Mouse (Mus musculus): ENCODE measurements around the gene Gstt4. TPM values are rescaled to one million over a fixed set of nuclear protein-coding genes. Genes with fewer than 3 reads are reported as not detected.

Gstt4 gene
- polyA plus RNA-seq, 1 experiment from 2014 or later, result not detected

DNA sequence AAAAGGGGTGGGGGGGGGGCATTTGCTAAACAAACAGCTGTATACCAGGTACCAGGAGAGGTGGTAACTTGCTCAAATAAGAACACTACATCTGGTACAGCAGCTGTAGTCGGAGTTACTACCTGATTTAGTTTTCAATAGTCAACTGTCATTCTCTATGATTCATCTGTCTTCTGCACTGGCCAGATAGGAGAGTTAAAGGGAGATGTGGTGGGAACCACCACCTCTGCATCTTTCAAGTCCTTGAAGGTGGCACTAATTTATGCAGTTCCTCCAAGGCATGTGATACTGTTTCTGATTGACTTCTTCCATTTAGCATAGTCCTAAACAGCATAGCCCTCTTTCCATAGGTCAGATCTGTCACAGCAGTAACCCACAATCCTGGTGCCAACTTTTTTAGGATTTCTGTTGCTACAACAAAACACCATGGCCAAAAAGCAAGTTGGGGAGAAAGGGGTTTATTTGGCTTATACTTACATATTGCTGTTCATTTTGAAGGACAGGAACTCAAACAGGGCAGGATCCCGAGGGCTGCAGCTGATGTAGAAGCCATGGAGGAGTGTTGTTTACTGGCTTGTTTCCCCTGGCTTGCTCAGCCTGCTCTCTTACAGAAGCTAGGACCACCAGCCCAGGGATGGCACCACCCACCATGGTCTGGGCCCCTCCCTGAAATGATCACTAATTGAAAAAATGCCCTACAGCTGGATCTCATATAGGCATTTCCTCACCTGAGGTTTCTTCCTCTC lies 7.4 kb upstream of the Gstt4 start:
- no peak overlapping the region for H3K27ac ChIP-seq (replicated peaks in 1 of 2; ENCODE audit: control insufficient read depth in 1 of 2, insufficient read depth in 1 of 2, low read depth in 2 of 2, low read length in 2 of 2)
- no peak for ATAC-seq (ENCODE audit: insufficient number of reproducible peaks, insufficient read depth, low FRiP score, low read depth)
- H3K27me3 ChIP-seq (ENCODE audit: control insufficient read depth, insufficient read depth, low read length), result peaks cover 7% of the 10 kb centered on the region; the same call in 1 of the 2 replicates
- H3K4me2 ChIP-seq (ENCODE audit: low read length), result no peak overlapping the region
- 66% methylated on average over 2 of the region's 2 CpGs for WGBS
- H3K4me3 ChIP-seq (ENCODE audit: control insufficient read depth in 1 of 2, insufficient read depth in 1 of 2, low read depth in 1 of 2, low read length in 2 of 2), result no peak overlapping the region
- no peaks in the 10 kb centered on the region for H3K9me3 ChIP-seq (ENCODE audit: control insufficient read depth, low read length)
- no peak overlapping the region for H3K9ac ChIP-seq (ENCODE audit: low read length)
- no peaks in the 10 kb centered on the region for H3K36me3 ChIP-seq (ENCODE audit: control insufficient read depth, insufficient read depth, low read length)
- peaks cover 4% of the 10 kb centered on the region in 2 experiments; a peak in 2 of 4 replicates for H3K4me1 ChIP-seq (ENCODE audit: control insufficient read depth in 2 of 2, insufficient read depth in 2 of 2, low read length in 2 of 2)

DNA sequence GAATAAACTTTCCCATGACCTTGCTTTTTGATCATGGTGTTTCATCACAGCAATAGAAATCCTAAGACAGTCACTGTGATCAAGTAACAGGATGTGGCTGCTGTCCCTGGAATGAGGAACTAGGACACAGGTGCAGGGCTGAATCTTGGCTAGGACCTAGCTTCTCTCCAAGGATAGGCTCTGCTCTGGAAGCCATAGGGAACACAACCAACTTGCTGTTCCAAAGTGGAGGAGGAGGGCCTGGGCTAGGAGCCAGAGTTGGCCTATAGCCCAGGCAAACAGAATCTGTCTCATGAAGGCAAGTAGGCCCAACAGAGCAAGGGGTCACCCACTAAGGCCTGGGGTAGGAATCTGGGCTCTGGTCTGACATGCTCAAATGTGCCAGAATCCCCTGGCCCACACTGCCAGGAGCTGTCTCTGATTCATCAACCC lies 6.2 kb upstream of the Gstt4 start:
- Histone ChIP-seq H3K27ac (replicated peaks in 1 of 2; ENCODE audit: control insufficient read depth in 1 of 2, insufficient read depth in 1 of 2, low read depth in 2 of 2, low read length in 2 of 2) (no peak overlapping the region), H3K9me3 (ENCODE audit: control insufficient read depth, low read length) (0 out of 2 replicates have a peak, but pooled peaks cover under 1% of the 10 kb centered on the region), H3K4me1 (ENCODE audit: control insufficient read depth in 2 of 2, insufficient read depth in 2 of 2, low read length in 2 of 2) (peaks cover 0 to 3% of the 10 kb centered on the region in 2 experiments; a peak in 1 of 4 replicates), H3K36me3 (ENCODE audit: control insufficient read depth, insufficient read depth, low read length) (no peaks in the 10 kb centered on the region), H3K9ac (ENCODE audit: low read length) (no peak overlapping the region), H3K4me3 (ENCODE audit: control insufficient read depth in 1 of 2, insufficient read depth in 1 of 2, low read depth in 1 of 2, low read length in 2 of 2) (no peak overlapping the region), H3K4me2 (ENCODE audit: low read length) (no peak overlapping the region), H3K27me3 (ENCODE audit: control insufficient read depth, insufficient read depth, low read length) (peaks cover 7% of the 10 kb centered on the region; the same call in 1 of the 2 replicates)
- ATAC-seq (ENCODE audit: insufficient number of reproducible peaks, insufficient read depth, low FRiP score, low read depth), result no peak

DNA sequence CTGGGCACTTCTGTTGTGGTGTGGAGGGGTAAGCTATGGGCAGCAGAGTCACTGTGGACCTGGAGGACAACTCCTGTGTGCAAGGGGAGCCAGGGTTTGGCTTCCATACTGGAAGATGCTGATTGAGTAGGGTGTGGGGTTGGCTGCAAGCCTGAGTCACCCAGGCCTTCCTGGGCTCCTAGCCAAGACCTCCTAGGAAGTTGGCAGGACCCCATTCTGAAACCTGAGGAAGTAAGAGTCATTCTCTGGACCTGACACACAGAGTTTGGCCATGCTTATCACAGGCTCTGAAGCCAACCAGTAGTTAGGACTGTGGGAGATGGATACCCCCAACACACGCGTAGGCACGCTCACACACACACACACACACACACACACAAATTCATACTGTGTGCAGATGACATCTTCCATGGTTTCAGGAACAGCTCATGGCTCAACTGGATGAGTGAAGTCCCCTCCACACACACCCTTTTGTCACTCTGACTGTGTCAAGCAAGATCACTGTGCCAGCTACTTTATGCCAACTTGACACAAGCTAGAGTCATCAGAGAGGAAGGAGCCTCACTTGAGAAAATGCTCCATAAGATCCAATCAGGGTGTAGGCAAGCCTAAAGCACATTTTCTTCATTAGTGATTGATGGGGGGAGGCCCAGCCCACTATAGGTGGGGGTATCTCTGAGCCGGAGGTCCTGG lies 5.5 kb upstream of the Gstt4 start:
- ATAC-seq (ENCODE audit: insufficient number of reproducible peaks, insufficient read depth, low FRiP score, low read depth), result 0 out of 2 replicates have a peak, but pooled peaks have one; percentile 26
- no peak overlapping the region for H3K27ac ChIP-seq (replicated peaks in 1 of 2; ENCODE audit: control insufficient read depth in 1 of 2, insufficient read depth in 1 of 2, low read depth in 2 of 2, low read length in 2 of 2)
- WGBS, result 87% methylated on average over 4 of the region's 4 CpGs

DNA sequence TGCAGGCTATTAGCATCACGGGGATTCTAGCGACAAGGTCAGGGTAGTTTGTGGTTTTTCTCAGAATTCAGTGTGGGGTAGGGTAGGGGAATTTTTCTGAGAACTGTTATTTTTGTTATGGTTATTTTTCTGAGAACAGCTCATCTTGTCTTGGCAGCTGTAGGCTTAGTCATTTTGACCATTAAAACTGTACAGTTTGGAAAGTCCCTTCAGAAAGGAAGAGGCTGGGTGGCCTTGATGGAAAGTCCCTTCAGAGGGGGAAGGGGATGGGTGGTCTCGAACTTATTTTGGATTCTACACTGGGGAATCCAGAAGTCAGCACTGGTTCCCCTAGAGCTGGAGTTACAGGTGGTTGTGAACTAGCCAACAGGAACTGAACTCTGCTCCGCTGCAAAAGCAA lies 2.2 kb upstream of the Gstt4 start:
- H3K4me3 ChIP-seq (ENCODE audit: control insufficient read depth in 1 of 2, insufficient read depth in 1 of 2, low read depth in 1 of 2, low read length in 2 of 2), result no peak overlapping the region
- no peaks in the 10 kb centered on the region for H3K27me3 ChIP-seq (ENCODE audit: control insufficient read depth, insufficient read depth, low read length)
- H3K4me2 ChIP-seq (ENCODE audit: low read length), result no peak overlapping the region
- 78% methylated on average over 4 of the region's 4 CpGs for WGBS
- H3K27ac ChIP-seq (replicated peaks in 1 of 2; ENCODE audit: control insufficient read depth in 1 of 2, insufficient read depth in 1 of 2, low read depth in 2 of 2, low read length in 2 of 2), result no peak overlapping the region
- H3K9ac ChIP-seq (ENCODE audit: low read length), result no peak overlapping the region
- no peak for ATAC-seq (ENCODE audit: insufficient number of reproducible peaks, insufficient read depth, low FRiP score, low read depth)
- H3K9me3 ChIP-seq (ENCODE audit: control insufficient read depth, low read length), result 0 out of 2 replicates have a peak, but pooled peaks cover 2% of the 10 kb centered on the region
- H3K36me3 ChIP-seq (ENCODE audit: control insufficient read depth, insufficient read depth, low read length), result no peaks in the 10 kb centered on the region
- H3K4me1 ChIP-seq (ENCODE audit: control insufficient read depth in 2 of 2, insufficient read depth in 2 of 2, low read length in 2 of 2), result no peaks in the 10 kb centered on the region

More for the DNA sequence above, 5.5 kb upstream of the Gstt4 start:
- Histone ChIP-seq H3K4me2 (ENCODE audit: low read length) (no peak overlapping the region), H3K9me3 (ENCODE audit: control insufficient read depth, low read length) (0 out of 2 replicates have a peak, but pooled peaks cover 2% of the 10 kb centered on the region), H3K36me3 (ENCODE audit: control insufficient read depth, insufficient read depth, low read length) (no peaks in the 10 kb centered on the region), H3K27me3 (ENCODE audit: control insufficient read depth, insufficient read depth, low read length) (peaks cover 5% of the 10 kb centered on the region; the same call in 1 of the 2 replicates), H3K4me1 (ENCODE audit: control insufficient read depth in 2 of 2, insufficient read depth in 2 of 2, low read length in 2 of 2) (no peaks in the 10 kb centered on the region), H3K4me3 (ENCODE audit: control insufficient read depth in 1 of 2, insufficient read depth in 1 of 2, low read depth in 1 of 2, low read length in 2 of 2) (no peak overlapping the region), H3K9ac (ENCODE audit: low read length) (no peak overlapping the region)

DNA sequence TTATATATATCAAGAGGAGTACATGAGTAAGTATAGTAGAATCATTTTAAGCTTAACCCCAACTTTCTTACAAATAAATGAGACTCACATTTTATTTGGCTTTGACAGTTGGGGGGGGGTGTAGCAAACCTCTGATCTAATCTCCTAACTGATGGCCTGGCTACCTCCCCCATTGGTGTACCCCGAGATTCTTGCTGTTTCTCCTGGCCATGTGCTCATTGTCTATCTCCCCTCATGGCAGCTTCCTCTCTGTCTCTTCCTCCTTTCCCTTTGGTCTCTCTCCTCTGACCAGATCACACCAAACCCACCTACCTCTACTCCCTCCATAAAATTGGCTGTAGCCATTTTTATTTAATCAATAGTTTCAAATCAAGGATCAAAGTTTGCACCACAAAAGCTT lies 1.4 kb upstream of the Gstt4 start:
- no peaks in the 10 kb centered on the region for H3K36me3 ChIP-seq (ENCODE audit: control insufficient read depth, insufficient read depth, low read length)
- no peaks in the 10 kb centered on the region for H3K4me1 ChIP-seq (ENCODE audit: control insufficient read depth in 2 of 2, insufficient read depth in 2 of 2, low read length in 2 of 2)
- 0 out of 2 replicates have a peak, but pooled peaks cover 2% of the 10 kb centered on the region for H3K9me3 ChIP-seq (ENCODE audit: control insufficient read depth, low read length)
- WGBS, result 83% methylated on average over 1 of the region's 1 CpGs
- H3K4me2 ChIP-seq (ENCODE audit: low read length), result no peak overlapping the region
- H3K4me3 ChIP-seq (ENCODE audit: control insufficient read depth in 1 of 2, insufficient read depth in 1 of 2, low read depth in 1 of 2, low read length in 2 of 2), result no peak overlapping the region
- no peak overlapping the region for H3K9ac ChIP-seq (ENCODE audit: low read length)
- no peak overlapping the region for H3K27ac ChIP-seq (replicated peaks in 1 of 2; ENCODE audit: control insufficient read depth in 1 of 2, insufficient read depth in 1 of 2, low read depth in 2 of 2, low read length in 2 of 2)
- no peak for ATAC-seq (ENCODE audit: insufficient number of reproducible peaks, insufficient read depth, low FRiP score, low read depth)
- H3K27me3 ChIP-seq (ENCODE audit: control insufficient read depth, insufficient read depth, low read length), result no peaks in the 10 kb centered on the region

DNA sequence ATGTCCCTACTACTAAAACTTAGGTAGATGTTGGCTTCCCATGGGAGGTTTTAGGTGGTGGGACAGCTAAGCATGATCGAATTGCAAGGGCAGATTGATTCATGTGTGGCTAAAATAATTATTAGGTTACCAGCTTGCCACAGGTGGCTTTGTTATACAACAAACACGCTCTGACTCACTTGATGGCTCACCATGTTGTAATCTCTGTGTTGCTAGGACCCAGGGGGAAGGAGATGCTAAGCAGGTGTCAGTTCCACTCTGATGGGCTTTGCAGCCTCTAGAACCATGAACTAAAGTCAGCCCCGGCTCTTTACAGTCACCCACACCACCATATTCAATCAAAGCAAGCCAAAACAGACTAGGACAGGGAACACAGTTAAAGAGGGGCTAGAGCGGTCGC lies 2.5 kb downstream of the Gstt4 start:
- 84% methylated on average over 5 of the region's 5 CpGs for WGBS
- Histone ChIP-seq H3K9ac (ENCODE audit: low read length) (no peak overlapping the region), H3K4me1 (ENCODE audit: control insufficient read depth in 2 of 2, insufficient read depth in 2 of 2, low read length in 2 of 2) (no peaks in the 10 kb centered on the region), H3K9me3 (ENCODE audit: control insufficient read depth, low read length) (0 out of 2 replicates have a peak, but pooled peaks cover 2% of the 10 kb centered on the region), H3K27ac (replicated peaks in 1 of 2; ENCODE audit: control insufficient read depth in 1 of 2, insufficient read depth in 1 of 2, low read depth in 2 of 2, low read length in 2 of 2) (no peak overlapping the region), H3K4me3 (ENCODE audit: control insufficient read depth in 1 of 2, insufficient read depth in 1 of 2, low read depth in 1 of 2, low read length in 2 of 2) (no peak overlapping the region), H3K27me3 (ENCODE audit: control insufficient read depth, insufficient read depth, low read length) (no peaks in the 10 kb centered on the region), H3K4me2 (ENCODE audit: low read length) (no peak overlapping the region), H3K36me3 (ENCODE audit: control insufficient read depth, insufficient read depth, low read length) (no peaks in the 10 kb centered on the region)
- ATAC-seq (ENCODE audit: insufficient number of reproducible peaks, insufficient read depth, low FRiP score, low read depth), result no peak

DNA sequence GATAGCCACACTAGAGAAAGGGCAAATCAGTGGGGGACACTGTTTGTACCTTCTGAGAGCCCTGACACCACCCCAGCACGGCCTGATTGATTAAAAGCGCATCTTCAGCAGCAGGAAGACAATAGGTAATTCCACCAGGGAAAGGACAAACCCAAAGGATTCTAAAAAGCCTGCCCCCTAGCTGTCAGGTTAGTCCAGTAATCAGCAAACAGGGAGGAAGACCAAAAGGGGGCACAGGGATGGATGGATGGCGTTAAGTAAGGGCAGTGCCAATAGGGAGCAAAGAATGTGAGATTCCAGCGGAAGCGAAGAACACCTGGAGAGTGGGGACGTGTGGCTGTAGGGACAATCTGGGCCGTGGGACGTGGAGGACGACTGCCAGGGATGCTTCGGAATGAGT lies 3.7 kb downstream of the Gstt4 start:
- Histone ChIP-seq H3K4me2 (ENCODE audit: low read length) (no peak overlapping the region), H3K9ac (ENCODE audit: low read length) (no peak overlapping the region), H3K27me3 (ENCODE audit: control insufficient read depth, insufficient read depth, low read length) (no peaks in the 10 kb centered on the region), H3K4me1 (ENCODE audit: control insufficient read depth in 2 of 2, insufficient read depth in 2 of 2, low read length in 2 of 2) (no peaks in the 10 kb centered on the region), H3K4me3 (ENCODE audit: control insufficient read depth in 1 of 2, insufficient read depth in 1 of 2, low read depth in 1 of 2, low read length in 2 of 2) (no peak overlapping the region), H3K36me3 (ENCODE audit: control insufficient read depth, insufficient read depth, low read length) (no peaks in the 10 kb centered on the region), H3K9me3 (ENCODE audit: control insufficient read depth, low read length) (0 out of 2 replicates have a peak, but pooled peaks cover 2% of the 10 kb centered on the region), H3K27ac (replicated peaks in 1 of 2; ENCODE audit: control insufficient read depth in 1 of 2, insufficient read depth in 1 of 2, low read depth in 2 of 2, low read length in 2 of 2) (no peak overlapping the region)
- 61% methylated on average over 10 of the region's 10 CpGs for WGBS
- ATAC-seq (ENCODE audit: insufficient number of reproducible peaks, insufficient read depth, low FRiP score, low read depth), result no peak

Measured in heart, embryonic 14.5 days (tissue).